In the genomic region with DNA sequence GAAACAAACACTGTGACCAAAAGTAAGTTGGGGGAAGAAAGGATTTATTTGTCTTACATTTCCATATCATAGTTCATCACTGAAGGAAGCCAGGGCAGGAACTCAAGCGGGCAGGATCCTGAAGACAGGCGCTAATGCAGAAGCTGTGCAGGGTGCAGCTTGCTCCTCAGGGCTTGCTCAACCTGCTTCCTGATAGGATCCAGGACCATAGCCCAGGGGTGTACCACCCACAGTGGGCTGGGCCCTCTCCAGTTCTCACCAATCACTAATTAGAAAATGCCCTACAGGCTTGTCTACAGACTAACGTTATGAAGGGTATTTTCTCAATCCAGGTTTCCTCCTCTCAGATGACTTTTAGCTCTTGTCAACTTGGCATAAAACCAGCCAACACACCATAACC, we compare ENCODE assay signal across 23 mouse cellular contexts. TPM values are rescaled to one million over a fixed set of nuclear protein-coding genes. Genes with fewer than 3 reads are reported as not detected.
DNase-seq lines count a peak whose midpoint lies in the region; ATAC-seq and TF ChIP-seq lines count a peak whose summit lies in the region.
"Had no signal": no experiment of that assay in that cellular context is flagged by ENCODE, and none has a peak within 500 bp of the region (broad histone marks: within the 10 kb centered on the region; RNA-seq: fewer than 3 reads in every experiment).

No protein-coding gene starts in this region.

- intact Hi-C loops in left cerebral cortex, postnatal 36 days (cut with DNase I): no loop called here

- no peak overlapping the region for H3K9ac ChIP-seq in lung, postnatal 0 days (replicated peaks; ENCODE audit: low read depth)
- no peak overlapping the region for H3K9ac ChIP-seq in limb, embryonic 11.5 days (ENCODE audit: low read length)
- no peak overlapping the region for H3K9ac ChIP-seq in liver, embryonic 14.5 days (replicated peaks)
- H3K9ac ChIP-seq in stomach, postnatal 0 days (ENCODE audit: low read length): no peak overlapping the region
- no peak overlapping the region for H3K9ac ChIP-seq in hindbrain, embryonic 14.5 days
- H3K9ac ChIP-seq: embryonic facial prominence, embryonic 15.5 days; heart, embryonic 13.5 days; hindbrain, embryonic 15.5 days; intestine, embryonic 15.5 days had no signal

- TF ChIP-seq EP300 in lung, postnatal 0 days (IDR thresholded peaks at IDR 0.05): no peak
- TF ChIP-seq EP300 in liver, embryonic 14.5 days (IDR thresholded peaks at IDR 0.05; ENCODE audit: low read depth): no peak
- no peak for TF ChIP-seq EP300 in stomach, postnatal 0 days (optimal IDR thresholded peaks at IDR 0.05)

- no peaks in the 10 kb centered on the region for H3K36me3 ChIP-seq in lung, postnatal 0 days (ENCODE audit: insufficient read depth, low read length)
- no peaks in the 10 kb centered on the region for H3K36me3 ChIP-seq in limb, embryonic 11.5 days (ENCODE audit: control insufficient read depth, insufficient read depth, low read length)
- H3K36me3 ChIP-seq in liver, embryonic 14.5 days (replicated peaks; ENCODE audit: control insufficient read depth, insufficient read depth, low read depth): no peaks in the 10 kb centered on the region
- H3K36me3 ChIP-seq in stomach, postnatal 0 days (ENCODE audit: control insufficient read depth, insufficient read depth, low read length): no peaks in the 10 kb centered on the region
- no peaks in the 10 kb centered on the region for H3K36me3 ChIP-seq in hindbrain, embryonic 14.5 days (replicated peaks; ENCODE audit: control insufficient read depth, insufficient read depth)
- H3K36me3 ChIP-seq: embryonic facial prominence, embryonic 15.5 days; forebrain, embryonic 10.5 days; heart, embryonic 13.5 days; hindbrain, embryonic 15.5 days; intestine, embryonic 15.5 days had no signal

- no peak overlapping the region for H3K4me3 ChIP-seq in lung, postnatal 0 days (ENCODE audit: low read depth, low read length)
- no peak overlapping the region for H3K4me3 ChIP-seq in limb, embryonic 11.5 days (ENCODE audit: low read depth, low read length)
- H3K4me3 ChIP-seq in liver, embryonic 14.5 days (ENCODE audit: insufficient read depth in 1 of 2, low read depth in 2 of 2, low read length in 2 of 2): no peak overlapping the region
- H3K4me3 ChIP-seq in stomach, postnatal 0 days (ENCODE audit: low read depth, low read length): no peak overlapping the region
- no peak overlapping the region for H3K4me3 ChIP-seq in hindbrain, embryonic 14.5 days (replicated peaks; ENCODE audit: low read length)
- H3K4me3 ChIP-seq: embryonic facial prominence, embryonic 15.5 days; forebrain, embryonic 10.5 days; heart, embryonic 13.5 days; hindbrain, embryonic 15.5 days; intestine, embryonic 15.5 days; left cerebral cortex, adult 2 months had no signal

- no peaks in the 10 kb centered on the region for H3K27me3 ChIP-seq in lung, postnatal 0 days (replicated peaks; ENCODE audit: insufficient read depth, low read length)
- no peaks in the 10 kb centered on the region for H3K27me3 ChIP-seq in limb, embryonic 11.5 days (ENCODE audit: control insufficient read depth, insufficient read depth, low read length)
- H3K27me3 ChIP-seq in liver, embryonic 14.5 days (ENCODE audit: control insufficient read depth, insufficient read depth, low read length): no peaks in the 10 kb centered on the region
- no peaks in the 10 kb centered on the region for H3K27me3 ChIP-seq in stomach, postnatal 0 days (ENCODE audit: control insufficient read depth, insufficient read depth, low read length)
- no peaks in the 10 kb centered on the region for H3K27me3 ChIP-seq in hindbrain, embryonic 14.5 days (ENCODE audit: control insufficient read depth, insufficient read depth, low read length)
- H3K27me3 ChIP-seq: CH12.LX; embryonic facial prominence, embryonic 15.5 days; heart, embryonic 13.5 days; hindbrain, embryonic 15.5 days; intestine, embryonic 15.5 days had no signal

- no peak for DNase-seq in lung, postnatal 0 days (ENCODE audit: low spot score)
- DNase-seq in lung, postnatal 14 days: no peak
- no peak for DNase-seq in limb, embryonic 11.5 days (ENCODE audit: low spot score)
- no peak for DNase-seq in liver, embryonic 14.5 days (ENCODE audit: low read depth in 3 of 3, low spot score in 3 of 3)
- DNase-seq in stomach, postnatal 0 days (ENCODE audit: low spot score): peak; percentile 38
- no peak for DNase-seq in left cerebral cortex, postnatal 36 days (ENCODE audit: low spot score in 2 of 2)
- DNase-seq in hindbrain, embryonic 14.5 days (ENCODE audit: low spot score): no peak
- no peak for DNase-seq in thymus, postnatal 36 days
- DNase-seq: adrenal gland, postnatal 10 days; cerebellum, adult 9-11 months; heart, postnatal 36 days; kidney, adult 9 months; kidney, postnatal 36 days had no signal

- H3K4me2 ChIP-seq in lung, postnatal 0 days (replicated peaks; ENCODE audit: low read depth, low read length): no peak overlapping the region
- H3K4me2 ChIP-seq in limb, embryonic 11.5 days (ENCODE audit: low read depth, severe bottlenecking): no peak overlapping the region
- 0 out of 2 replicates have a peak overlapping the region, but pooled peaks have one; percentile 8 for H3K4me2 ChIP-seq in liver, embryonic 14.5 days (ENCODE audit: low read depth)
- H3K4me2 ChIP-seq in stomach, postnatal 0 days (replicated peaks; ENCODE audit: low read depth): no peak overlapping the region
- H3K4me2 ChIP-seq in hindbrain, embryonic 14.5 days (replicated peaks): no peak overlapping the region
- H3K4me2 ChIP-seq: embryonic facial prominence, embryonic 15.5 days; heart, embryonic 13.5 days; hindbrain, embryonic 15.5 days; intestine, embryonic 15.5 days had no signal

- no peak for TF ChIP-seq CTCF in lung, postnatal 0 days (IDR thresholded peaks at IDR 0.05)
- TF ChIP-seq CTCF in liver, embryonic 14.5 days (IDR thresholded peaks at IDR 0.05; ENCODE audit: low read depth): no peak
- TF ChIP-seq CTCF in stomach, postnatal 0 days (IDR thresholded peaks at IDR 0.05; ENCODE audit: low read depth): no peak

- H3K4me1 ChIP-seq in lung, postnatal 0 days (ENCODE audit: insufficient read depth, low read depth, low read length): no peaks in the 10 kb centered on the region
- peaks cover 38% of the 10 kb centered on the region for H3K4me1 ChIP-seq in limb, embryonic 11.5 days (ENCODE audit: control insufficient read depth, insufficient read depth, low read length)
- H3K4me1 ChIP-seq in liver, embryonic 14.5 days (replicated peaks; ENCODE audit: control insufficient read depth in 2 of 2, insufficient read depth in 2 of 2, low read length in 1 of 2): peaks cover 0 to 5% of the 10 kb centered on the region in 2 experiments; a peak in 2 of 4 replicates
- no peaks in the 10 kb centered on the region for H3K4me1 ChIP-seq in stomach, postnatal 0 days (replicated peaks; ENCODE audit: control insufficient read depth, insufficient read depth)
- peaks cover 19% of the 10 kb centered on the region for H3K4me1 ChIP-seq in hindbrain, embryonic 14.5 days (replicated peaks; ENCODE audit: control insufficient read depth, insufficient read depth, low read length)

- H3K27ac ChIP-seq in lung, postnatal 0 days (ENCODE audit: low read length): no peak overlapping the region
- H3K27ac ChIP-seq in limb, embryonic 11.5 days (replicated peaks; ENCODE audit: low read depth, low read length): peak overlapping the region; percentile 53
- H3K27ac ChIP-seq in liver, embryonic 14.5 days: no peak overlapping the region
- no peak overlapping the region for H3K27ac ChIP-seq in stomach, postnatal 0 days (replicated peaks)
- no peak overlapping the region for H3K27ac ChIP-seq in hindbrain, embryonic 14.5 days
- H3K27ac ChIP-seq: embryonic facial prominence, embryonic 15.5 days; heart, embryonic 13.5 days; hindbrain, embryonic 15.5 days; intestine, embryonic 15.5 days; left cerebral cortex, adult 2 months had no signal

- no peaks in the 10 kb centered on the region for H3K9me3 ChIP-seq in lung, postnatal 0 days (ENCODE audit: low read length)
- no peaks in the 10 kb centered on the region for H3K9me3 ChIP-seq in limb, embryonic 11.5 days (ENCODE audit: control insufficient read depth, low read length)
- no peaks in the 10 kb centered on the region for H3K9me3 ChIP-seq in liver, embryonic 14.5 days (ENCODE audit: control insufficient read depth, low read length)
- no peaks in the 10 kb centered on the region for H3K9me3 ChIP-seq in stomach, postnatal 0 days (ENCODE audit: control insufficient read depth, low read length)
- no peaks in the 10 kb centered on the region for H3K9me3 ChIP-seq in hindbrain, embryonic 14.5 days (ENCODE audit: control insufficient read depth, low read length)
- H3K9me3 ChIP-seq: embryonic facial prominence, embryonic 15.5 days; forebrain, embryonic 10.5 days; heart, embryonic 13.5 days; hindbrain, embryonic 15.5 days; intestine, embryonic 15.5 days had no signal

- WGBS in lung, postnatal 0 days: 59% methylated on average over 3 of the region's 3 CpGs
- WGBS in limb, embryonic 11.5 days: 40% methylated on average over 3 of the region's 3 CpGs
- WGBS in liver, embryonic 14.5 days (ENCODE audit: insufficient replicate concordance): 44% methylated on average over 3 of the region's 3 CpGs
- WGBS in stomach, postnatal 0 days: 60% methylated on average over 3 of the region's 3 CpGs
- 72% methylated on average over 3 of the region's 3 CpGs for WGBS in hindbrain, embryonic 14.5 days

- ATAC-seq in lung, postnatal 0 days: peak; percentile 60
- no peak for ATAC-seq in limb, embryonic 11.5 days (ENCODE audit: insufficient number of reproducible peaks, low FRiP score, low TSS enrichment, low read depth)
- ATAC-seq in liver, embryonic 14.5 days (ENCODE audit: insufficient read depth): peak; percentile 52; the same call in 1 of the 2 replicates
- peak; percentile 69; the same call in 1 of the 2 replicates for ATAC-seq in stomach, postnatal 0 days (ENCODE audit: low FRiP score, low TSS enrichment)
- ATAC-seq in hindbrain, embryonic 14.5 days (ENCODE audit: low FRiP score): no peak
- ATAC-seq: intestine, embryonic 15.5 days had no signal

RNA-seq across cellular contexts. Expression of a gene that starts 23.6 kb away (rescaled TPM):
- 40.5 and 43.0 TPM in 2 replicates for polyA plus RNA-seq in lung, postnatal 0 days (2015; fragmentation: Nextera tagmentation; extraction: Ambion mirVana)
- 124 and 125 TPM in 2 replicates for polyA plus RNA-seq in limb, embryonic 11.5 days (2014; fragmentation: Nextera tagmentation; extraction: Ambion mirVana)
- 22.3 and 29.7 TPM in 2 replicates for polyA plus RNA-seq in liver, embryonic 14.5 days (2012; rRNA removed)
- polyA plus RNA-seq in liver, embryonic 14.5 days (2014; fragmentation: Nextera tagmentation; extraction: Ambion mirVana): 11.3 and 11.7 TPM in 2 replicates
- 29.4 and 33.8 TPM in 2 replicates for polyA plus RNA-seq in stomach, postnatal 0 days (2015; fragmentation: Nextera tagmentation; extraction: Ambion mirVana)
- total RNA-seq in left cerebral cortex, postnatal 36 days (2021): 10 to 100 TPM; 31.6 to 51.9 TPM
- 37.7 and 54.8 TPM in 2 replicates for polyA plus RNA-seq in hindbrain, embryonic 14.5 days (2014; fragmentation: Nextera tagmentation; extraction: Ambion mirVana)

RNA-seq across cellular contexts. Expression of a gene that starts 28.9 kb away (rescaled TPM):
- polyA plus RNA-seq in lung, postnatal 0 days (2015; fragmentation: Nextera tagmentation; extraction: Ambion mirVana): 68.5 and 70.3 TPM in 2 replicates
- polyA plus RNA-seq in limb, embryonic 11.5 days (2014; fragmentation: Nextera tagmentation; extraction: Ambion mirVana): 51.7 and 53.6 TPM in 2 replicates
- polyA plus RNA-seq in liver, embryonic 14.5 days (2012; rRNA removed): 5.8 and 6.6 TPM in 2 replicates
- 7.6 and 8.2 TPM in 2 replicates for polyA plus RNA-seq in liver, embryonic 14.5 days (2014; fragmentation: Nextera tagmentation; extraction: Ambion mirVana)
- polyA plus RNA-seq in stomach, postnatal 0 days (2015; fragmentation: Nextera tagmentation; extraction: Ambion mirVana): 34.5 and 35.5 TPM in 2 replicates
- 1 to 10 TPM; 4.6 to 6.8 TPM for total RNA-seq in left cerebral cortex, postnatal 36 days (2021)
- 32.6 and 34.9 TPM in 2 replicates for polyA plus RNA-seq in hindbrain, embryonic 14.5 days (2014; fragmentation: Nextera tagmentation; extraction: Ambion mirVana)
- total RNA-seq: CH12.LX; monocyte, adult 5-6 weeks had no signal

RNA-seq across cellular contexts. Expression of a gene that starts 52.5 kb away (rescaled TPM):
- polyA plus RNA-seq in lung, postnatal 0 days (2015; fragmentation: Nextera tagmentation; extraction: Ambion mirVana): 0.83 and 1.1 TPM in 2 replicates
- 6.8 and 8.6 TPM in 2 replicates for polyA plus RNA-seq in limb, embryonic 11.5 days (2014; fragmentation: Nextera tagmentation; extraction: Ambion mirVana)
- polyA plus RNA-seq in liver, embryonic 14.5 days (2012; rRNA removed): 0.14 and 0.20 TPM in 2 replicates
- 0.29 TPM in 1 of 2 replicates, not detected in the other for polyA plus RNA-seq in liver, embryonic 14.5 days (2014; fragmentation: Nextera tagmentation; extraction: Ambion mirVana)
- 4.5 and 4.9 TPM in 2 replicates for polyA plus RNA-seq in stomach, postnatal 0 days (2015; fragmentation: Nextera tagmentation; extraction: Ambion mirVana)
- not detected for total RNA-seq in left cerebral cortex, postnatal 36 days (2021)
- 5.5 and 7.6 TPM in 2 replicates for polyA plus RNA-seq in hindbrain, embryonic 14.5 days (2014; fragmentation: Nextera tagmentation; extraction: Ambion mirVana)
- total RNA-seq: CH12.LX; gastrocnemius, adult 18-20 months; gastrocnemius, postnatal 4 days; heart, postnatal 36 days; left cerebral cortex, adult 2 months; monocyte, adult 5-6 weeks had no signal

Comparison
In these comparisons a context has a peak if more than half of its experiments do, and no peak if none do; other contexts are left out.
1. ATAC-seq: peak in lung, postnatal 0 days (single experiment), liver, embryonic 14.5 days (single experiment) and stomach, postnatal 0 days (single experiment); none in limb, embryonic 11.5 days (single experiment) and hindbrain, embryonic 14.5 days (single experiment).